Mouse (Mus musculus): ENCODE data around the gene Moxd2. TPM values are rescaled to one million over a fixed set of nuclear protein-coding genes. Genes with fewer than 3 reads are reported as not detected.

Gene Moxd2
- not detected for total RNA-seq (2021)

DNA sequence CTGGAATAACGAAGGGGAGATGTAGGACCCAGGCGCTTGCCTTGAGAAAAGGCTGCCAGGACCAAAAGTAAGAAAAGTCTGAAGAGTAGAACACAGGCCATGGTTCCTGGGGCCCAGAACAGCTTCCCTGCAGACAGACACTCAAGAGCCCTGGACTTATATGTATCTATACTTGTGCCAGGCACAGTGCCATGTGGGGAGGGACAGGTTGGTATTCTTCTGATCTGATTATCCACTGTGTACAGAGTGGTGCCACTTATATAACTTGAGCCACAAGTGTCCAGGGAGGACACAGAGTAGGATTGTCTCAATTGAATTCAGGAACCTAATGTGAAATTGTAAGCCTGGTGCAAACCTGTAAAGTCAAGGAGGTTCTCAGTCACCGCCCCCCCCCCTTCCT is at the start of gene Moxd2:
Moxd2 (minus strand) TSS at position 101 of the 400 bp plus-strand sequence.
- no peak for DNase-seq

DNA sequence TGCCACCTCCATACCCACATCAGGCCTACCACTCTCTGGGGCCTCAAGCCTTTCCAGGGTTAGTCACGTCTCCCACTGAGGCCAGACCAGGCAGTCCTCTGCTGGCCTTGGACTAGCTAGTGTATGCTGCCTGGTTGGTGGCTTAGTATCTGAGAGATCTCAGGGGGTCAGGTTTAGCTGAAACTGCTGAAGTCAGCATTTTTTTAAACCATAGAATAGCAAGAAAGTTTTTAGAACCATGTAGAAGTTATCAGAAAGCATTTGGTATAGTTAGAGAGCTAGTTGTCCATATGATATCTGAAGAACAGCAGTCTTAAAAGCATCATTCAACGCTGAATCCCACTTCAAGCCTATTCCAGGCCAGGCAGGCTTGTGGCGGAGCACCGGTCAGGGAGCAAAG is 32.7 kb upstream of the Moxd2 start:
- DNase-seq: no peak

DNA sequence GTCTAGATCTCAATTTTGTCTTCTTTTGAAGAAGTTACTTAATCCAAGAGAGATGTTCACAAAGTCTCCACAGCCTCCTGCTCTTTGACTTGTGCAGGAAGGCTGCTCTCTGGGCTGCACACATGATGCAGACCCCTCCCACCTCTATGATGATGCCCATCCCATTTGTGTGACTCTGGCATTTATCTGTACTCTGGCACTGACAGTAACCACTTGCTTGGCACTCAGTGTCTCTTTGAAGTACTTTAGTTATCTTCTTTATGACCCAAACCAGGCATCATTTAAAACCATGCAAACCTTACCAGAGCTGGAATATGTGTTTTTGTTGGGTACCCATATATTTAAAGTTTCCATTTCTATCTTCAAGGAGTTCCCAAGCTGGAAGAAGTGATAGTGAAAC is 13.0 kb upstream of the Moxd2 start, which contains the start of gene Prss58:
Prss58 (minus strand) TSS at position 101 of the 400 bp plus-strand sequence.
- DNase-seq: no peak

DNA sequence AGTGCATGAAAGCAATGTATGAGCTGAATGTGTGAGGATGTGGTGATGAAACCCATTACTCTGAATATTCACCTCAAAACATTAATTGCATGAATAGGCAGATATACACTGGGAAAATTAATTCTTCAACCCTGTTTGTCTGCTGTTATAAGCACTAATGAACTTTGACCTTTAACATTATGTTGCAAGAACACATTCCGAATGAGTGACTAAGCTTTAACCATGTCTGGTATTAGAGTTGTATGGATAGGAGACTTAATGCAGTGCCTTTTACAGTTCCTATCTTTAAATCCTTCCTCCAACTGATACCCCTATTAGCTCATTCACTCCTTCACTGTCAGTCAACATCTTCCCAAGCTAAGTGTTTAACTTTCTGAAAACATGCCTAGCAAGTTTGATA is 7.4 kb upstream of the Moxd2 start:
- DNase-seq: no peak

DNA sequence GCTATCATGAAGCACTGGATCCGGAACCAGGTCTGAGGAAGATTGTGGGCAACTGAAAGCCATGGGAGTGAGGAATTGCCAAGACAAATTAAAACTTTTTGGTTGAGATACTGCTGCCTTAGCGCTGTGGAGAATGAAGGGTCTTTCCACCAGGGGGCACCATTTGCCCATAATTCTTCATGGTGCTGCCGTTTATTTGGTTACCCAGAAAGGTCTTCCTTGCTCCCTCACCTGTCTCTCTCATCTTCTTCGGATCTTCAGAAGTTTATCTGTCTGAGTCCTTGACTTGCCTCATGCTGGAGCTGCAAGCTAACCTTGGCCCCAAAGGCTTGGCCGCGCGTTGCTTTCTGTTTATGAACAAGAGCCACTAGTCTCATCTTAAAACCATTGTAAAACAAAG is 6.3 kb upstream of the Moxd2 start:
- DNase-seq: no peak

DNA sequence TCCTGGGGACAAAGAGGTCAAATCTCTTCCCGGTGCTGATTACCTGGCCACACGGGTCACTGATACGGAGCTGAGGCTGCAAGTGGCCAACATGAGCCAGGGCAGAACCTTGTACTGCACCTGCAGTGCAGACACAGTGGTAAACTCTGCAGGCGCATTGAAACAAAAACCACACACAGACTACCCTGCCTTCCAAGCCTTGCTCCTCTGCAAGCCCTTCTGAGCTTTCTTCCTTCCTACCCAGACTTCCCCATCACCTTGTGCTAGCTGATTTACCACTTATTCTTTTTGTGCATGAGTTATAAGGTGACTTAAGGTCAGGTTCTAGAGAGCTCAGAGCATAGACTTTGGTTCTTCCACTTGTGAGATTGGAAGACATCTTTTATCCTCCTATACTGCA is 4.5 kb upstream of the Moxd2 start:
- no peak for DNase-seq

DNA sequence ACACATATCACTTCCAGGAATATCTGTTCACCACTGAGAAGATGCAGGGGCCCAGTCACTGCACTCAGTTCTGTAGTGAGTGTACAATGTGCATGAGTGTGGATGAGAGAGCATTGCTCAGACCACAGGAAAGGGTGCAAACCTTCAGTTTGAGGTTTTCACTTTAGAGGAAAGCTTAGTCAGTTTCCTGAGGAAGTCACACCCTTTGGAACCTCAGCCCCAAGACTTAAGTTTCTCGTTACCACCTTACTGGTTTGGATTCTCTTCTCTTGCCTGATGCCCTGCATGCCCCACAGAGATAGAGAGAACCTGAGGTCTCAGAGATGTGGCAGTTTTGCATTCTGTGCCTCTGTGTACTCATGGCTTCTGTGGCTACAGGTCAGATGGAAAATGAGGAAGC is 3.7 kb upstream of the Moxd2 start:
- DNase-seq: no peak

DNA sequence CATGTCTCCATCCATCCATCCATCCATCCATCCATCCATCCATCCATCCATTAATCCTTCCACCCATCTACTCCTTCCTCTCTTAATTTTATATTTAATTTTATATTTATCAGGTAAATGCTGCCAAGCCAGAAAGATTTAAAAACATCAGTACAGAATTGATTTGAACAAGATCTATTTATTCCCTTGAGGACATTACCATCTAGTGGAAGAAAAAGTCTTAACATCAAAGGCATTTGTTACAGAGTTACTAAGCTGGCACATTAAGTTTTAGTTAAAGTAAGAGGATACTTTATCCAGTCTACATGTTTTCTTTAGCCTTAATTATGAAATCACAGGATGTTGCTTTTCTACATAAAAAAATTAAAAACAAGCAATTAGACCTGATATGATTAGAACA is 42.0 kb downstream of the Moxd2 start:
- no peak for DNase-seq

Other genes starting within 250 kb of the Moxd2 start
- gene Prss58, start 12.9 kb upstream of the Moxd2 start, total RNA-seq (2021): not detected
- not detected for gene 1700074P13Rik, start 53.1 kb upstream of the Moxd2 start, total RNA-seq (2021)
- not detected for gene Gm4744, start 64.4 kb upstream of the Moxd2 start, total RNA-seq (2021)
- not detected for gene 1810009J06Rik, start 77.3 kb upstream of the Moxd2 start, total RNA-seq (2021)
- not detected for gene Gm2663, start 112.0 kb upstream of the Moxd2 start, total RNA-seq (2021)
- not detected for gene 2210010C04Rik, start 148.0 kb upstream of the Moxd2 start, total RNA-seq (2021)

Measured in layer of hippocampus, postnatal 36 days (tissue).